9 mouse cellular contexts compared by ENCODE assay signal in genomic region chr9:9237511-9237910, GRCm38 (mm10). TPM values are rescaled to one million over a fixed set of nuclear protein-coding genes. Genes with fewer than 3 reads are reported as not detected.
DNase-seq lines count a peak whose midpoint lies in the region; ATAC-seq and TF ChIP-seq lines count a peak whose summit lies in the region.
"Had no signal": no experiment of that assay in that cellular context is flagged by ENCODE, and none has a peak within 500 bp of the region (broad histone marks: within the 10 kb centered on the region; RNA-seq: fewer than 3 reads in every experiment).

No protein-coding gene starts in this region.

- ATAC-seq in forebrain, embryonic 14.5 days: no peak
- no peak for ATAC-seq in neural tube, embryonic 14.5 days (ENCODE audit: low read depth)
- no peak for ATAC-seq in cerebellum, adult (ENCODE audit: insufficient number of reproducible peaks, low FRiP score, low TSS enrichment)

- WGBS in forebrain, embryonic 14.5 days: 40% methylated on average over 5 of the region's 5 CpGs
- WGBS in neural tube, embryonic 14.5 days: 60% methylated on average over 5 of the region's 5 CpGs

- H3K36me3 ChIP-seq in forebrain, embryonic 14.5 days (ENCODE audit: control insufficient read depth, insufficient read depth, low read length): no peaks in the 10 kb centered on the region
- H3K36me3 ChIP-seq in neural tube, embryonic 14.5 days (ENCODE audit: control insufficient read depth, insufficient read depth, low read length): no peaks in the 10 kb centered on the region

- H3K4me1 ChIP-seq in forebrain, embryonic 14.5 days (ENCODE audit: control insufficient read depth, insufficient read depth, low read length): peaks cover 5% of the 10 kb centered on the region; the same call in 1 of the 2 replicates
- no peaks in the 10 kb centered on the region for H3K4me1 ChIP-seq in neural tube, embryonic 14.5 days (ENCODE audit: control insufficient read depth, insufficient read depth, low read length)

- H3K9ac ChIP-seq in forebrain, embryonic 14.5 days (ENCODE audit: low read length): no peak overlapping the region
- H3K9ac ChIP-seq in neural tube, embryonic 14.5 days (replicated peaks; ENCODE audit: low read depth, low read length): no peak overlapping the region

- no peaks in the 10 kb centered on the region for H3K9me3 ChIP-seq in forebrain, embryonic 14.5 days (replicated peaks; ENCODE audit: control insufficient read depth, low read length)
- no peaks in the 10 kb centered on the region for H3K9me3 ChIP-seq in neural tube, embryonic 14.5 days (ENCODE audit: control insufficient read depth, low read length)

- no peak overlapping the region for H3K27ac ChIP-seq in layer of hippocampus, adult 2 months
- no peak overlapping the region for H3K27ac ChIP-seq in forebrain, embryonic 14.5 days (ENCODE audit: low read depth, low read length)
- no peak overlapping the region for H3K27ac ChIP-seq in neural tube, embryonic 14.5 days (ENCODE audit: low read depth, low read length)

- TF ChIP-seq CTCF in layer of hippocampus, adult 2 months (conservative IDR thresholded peaks at IDR 0.05): no peak

- peak overlapping the region; percentile 82 for H3K4me3 ChIP-seq in layer of hippocampus, adult 2 months
- peak overlapping the region; percentile 81; the same call in 1 of the 2 replicates for H3K4me3 ChIP-seq in forebrain, embryonic 14.5 days (ENCODE audit: low read depth, low read length)
- peak overlapping the region; percentile 88; the same call in 1 of the 2 replicates for H3K4me3 ChIP-seq in neural tube, embryonic 14.5 days (ENCODE audit: low read depth, low read length)

- no peak for DNase-seq in layer of hippocampus, adult 2 months (ENCODE audit: low spot score in 2 of 2)
- DNase-seq in layer of hippocampus, adult 9-11 months: no peak
- no peak for DNase-seq in forebrain, embryonic 14.5 days (ENCODE audit: low spot score)
- DNase-seq in kidney, postnatal 36 days: peak; percentile 51 to 71
- DNase-seq in spleen, adult 12 weeks (ENCODE audit: low spot score): no peak
- DNase-seq in right cerebral cortex, postnatal 10 days (ENCODE audit: low spot score in 2 of 2): no peak
- DNase-seq: cerebellum, postnatal 10 days had no signal

- peak overlapping the region; percentile 64 for H3K4me2 ChIP-seq in forebrain, embryonic 14.5 days (ENCODE audit: low read length)
- peak overlapping the region; percentile 77 for H3K4me2 ChIP-seq in neural tube, embryonic 14.5 days (ENCODE audit: low read depth, low read length)

- H3K27me3 ChIP-seq in forebrain, embryonic 14.5 days (replicated peaks; ENCODE audit: control insufficient read depth, insufficient read depth, low read length): no peaks in the 10 kb centered on the region
- no peaks in the 10 kb centered on the region for H3K27me3 ChIP-seq in neural tube, embryonic 14.5 days (ENCODE audit: control insufficient read depth, insufficient read depth, low read length)

RNA-seq across cellular contexts. Expression of gene Arhgap42, which starts 1.4 kb away (rescaled TPM):
- 1 to 10 TPM; 7.5 to 8.1 TPM for total RNA-seq in layer of hippocampus, adult 2 months (2021)
- 12.3 and 15.9 TPM in 2 replicates for polyA plus RNA-seq in forebrain, embryonic 14.5 days (2014; fragmentation: Nextera tagmentation; extraction: Ambion mirVana)
- polyA plus RNA-seq in neural tube, embryonic 14.5 days (2014; fragmentation: Nextera tagmentation; extraction: Ambion mirVana): 14.2 and 16.9 TPM in 2 replicates

Comparison
In these comparisons a context has a peak if more than half of its experiments do, and no peak if none do; other contexts are left out.
1. DNase-seq: peak in kidney, postnatal 36 days (2 of 2); none in layer of hippocampus, adult 2 months (0 of 2), layer of hippocampus, adult 9-11 months (single experiment), forebrain, embryonic 14.5 days (single experiment), spleen, adult 12 weeks (single experiment) and right cerebral cortex, postnatal 10 days (0 of 2).
2. Peak in every context shown above with its lines, with median percentiles within 50 percentile points of each other: H3K4me3 ChIP-seq.